Mouse (Mus musculus): ENCODE results near the gene Tdrd12.

The Tdrd12 gene

DNA sequence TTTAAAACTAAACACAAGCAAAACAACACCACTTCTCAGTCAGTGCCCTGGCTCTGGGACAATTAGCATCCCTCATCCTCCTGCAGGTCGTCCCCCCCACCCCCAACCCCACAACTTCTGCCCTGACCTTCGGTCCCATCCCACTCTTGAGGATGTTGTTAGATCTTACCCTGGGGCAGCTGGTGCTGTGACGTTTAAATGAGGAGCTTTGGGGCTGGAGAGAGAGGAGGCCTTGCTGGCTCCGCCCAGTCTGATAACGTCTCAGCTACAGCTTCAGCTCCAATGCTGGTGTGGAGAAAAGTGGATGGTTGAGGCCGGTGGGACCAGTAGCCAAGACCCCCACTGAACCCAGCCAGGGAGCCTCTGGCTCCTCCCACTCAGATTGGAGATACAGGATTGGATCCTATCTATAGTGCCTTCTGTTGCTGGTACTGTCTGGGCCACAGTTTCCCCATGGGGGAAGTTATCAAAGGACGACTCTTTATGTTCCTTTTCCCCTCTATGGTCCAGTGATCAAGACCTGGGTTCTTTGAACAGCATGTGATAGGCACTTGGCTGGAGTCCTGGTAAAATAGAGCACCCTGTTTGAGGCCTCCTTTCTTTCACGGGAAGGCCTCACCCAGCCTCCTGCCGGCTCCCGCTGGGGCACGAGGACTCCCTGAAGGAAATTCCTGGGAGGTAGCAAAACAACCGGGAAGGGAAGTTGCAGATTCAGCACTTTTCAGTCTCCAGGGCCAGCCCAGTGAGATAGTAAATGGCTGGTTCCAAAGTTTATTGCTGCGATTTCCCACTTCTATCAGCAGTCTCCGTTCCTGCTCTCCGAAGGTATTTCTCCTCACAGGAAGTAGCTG, 89.3 kb downstream of the Tdrd12 start, which contains the start of gene Slc7a9:
Slc7a9 (plus strand) TSS at position 801 of the 851 bp plus-strand sequence.
- DNase-seq = no peak

- DNase-seq = no peak
Observed at GRCm38 (mm10) chr7:35447501-35447900, 90.0 kb downstream of the Tdrd12 start.

GRCm38 (mm10) chr7:35435266-35435665, 102.3 kb downstream of the Tdrd12 start:
- no peak for DNase-seq

DNA sequence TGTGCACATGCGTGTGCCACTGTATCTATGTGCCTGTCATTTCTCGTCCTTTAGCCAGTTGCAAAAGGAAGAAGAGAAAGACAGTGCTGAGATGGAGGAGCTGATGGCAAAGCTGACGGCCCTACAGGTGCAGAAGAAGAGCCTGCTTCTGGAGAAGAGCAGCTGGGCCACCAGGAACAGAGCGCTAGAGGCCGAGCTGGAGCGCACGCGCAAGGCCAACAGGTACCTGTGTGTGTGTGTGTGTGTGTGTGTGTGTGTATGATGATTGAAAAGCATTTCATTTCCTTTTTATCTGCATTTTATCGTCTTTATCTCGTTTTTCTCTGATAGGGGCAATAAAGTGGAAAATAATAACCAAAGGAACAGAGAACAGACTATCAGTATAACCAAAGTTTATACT, 109.4 kb downstream of the Tdrd12 start:
- no peak for DNase-seq

DNA sequence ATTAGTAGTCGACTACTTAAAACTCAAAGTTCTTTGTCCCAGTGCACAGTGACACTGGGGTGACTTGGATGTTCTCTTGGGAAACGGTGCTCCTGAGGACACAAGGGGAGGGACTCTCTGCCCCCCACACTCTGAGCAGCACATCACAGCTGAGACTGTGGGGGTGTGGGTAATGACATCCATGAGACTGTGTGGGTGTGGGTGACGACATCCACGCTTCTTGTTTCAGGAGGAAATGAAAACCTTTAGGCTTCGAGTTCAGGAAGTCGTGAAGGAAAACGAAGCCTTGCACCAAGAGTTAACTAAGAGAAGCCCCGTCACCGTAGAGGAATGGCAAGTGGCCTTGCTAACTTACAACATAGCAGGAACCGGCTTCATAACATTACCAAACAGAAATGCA, 114.5 kb downstream of the Tdrd12 start:
- DNase-seq = no peak
